8 mouse cellular contexts compared by ENCODE assay signal in genomic region chr5:38479027-38479426, GRCm38 (mm10). TPM values are rescaled to one million over a fixed set of nuclear protein-coding genes. Genes with fewer than 3 reads are reported as not detected.
DNase-seq lines count a peak whose midpoint lies in the region; ATAC-seq lines count a peak whose summit lies in the region.

No protein-coding gene starts in this region.

- H3K36me3 ChIP-seq in forebrain, embryonic 14.5 days (ENCODE audit: control insufficient read depth, insufficient read depth, low read length), result no peaks in the 10 kb centered on the region
- no peaks in the 10 kb centered on the region for H3K36me3 ChIP-seq in forebrain, embryonic 12.5 days (replicated peaks)
- H3K36me3 ChIP-seq in hindbrain, embryonic 13.5 days, result no peaks in the 10 kb centered on the region
- peaks cover 15% of the 10 kb centered on the region for H3K36me3 ChIP-seq in liver, embryonic 13.5 days

- H3K27ac ChIP-seq in forebrain, embryonic 14.5 days (ENCODE audit: low read depth, low read length), result no peak overlapping the region
- no peak overlapping the region for H3K27ac ChIP-seq in forebrain, embryonic 12.5 days
- H3K27ac ChIP-seq in hindbrain, embryonic 13.5 days, result no peak overlapping the region
- H3K27ac ChIP-seq in liver, embryonic 13.5 days, result peak overlapping the region; percentile 85

- DNase-seq in forebrain, embryonic 14.5 days (ENCODE audit: low spot score), result peak; percentile 33
- DNase-seq in 3T3-L1 (ENCODE audit: low read depth, low spot score), result peak; percentile 34
- DNase-seq in c-Kit-positive CD71-positive TER-119-negative erythroid progenitor cells, embryonic 14.5 days (ENCODE audit: low read depth), result peak; percentile 38
- DNase-seq in liver, embryonic 13.5 days, result peak; percentile 64
- DNase-seq in spleen, postnatal 4 days (ENCODE audit: low spot score in 2 of 2), result peak; percentile 18 to 64
- DNase-seq in gastrocnemius, postnatal 14 days, result no peak

- H3K9me3 ChIP-seq in forebrain, embryonic 14.5 days (replicated peaks; ENCODE audit: control insufficient read depth, low read length), result no peaks in the 10 kb centered on the region
- no peaks in the 10 kb centered on the region for H3K9me3 ChIP-seq in forebrain, embryonic 12.5 days
- H3K9me3 ChIP-seq in hindbrain, embryonic 13.5 days, result no peaks in the 10 kb centered on the region
- H3K9me3 ChIP-seq in liver, embryonic 13.5 days (replicated peaks), result no peaks in the 10 kb centered on the region

- no peak overlapping the region for H3K4me3 ChIP-seq in forebrain, embryonic 14.5 days (ENCODE audit: low read depth, low read length)
- H3K4me3 ChIP-seq in forebrain, embryonic 12.5 days (replicated peaks), result no peak overlapping the region
- no peak overlapping the region for H3K4me3 ChIP-seq in hindbrain, embryonic 13.5 days
- H3K4me3 ChIP-seq in liver, embryonic 13.5 days (replicated peaks), result peak overlapping the region; percentile 64

- no peaks in the 10 kb centered on the region for H3K27me3 ChIP-seq in forebrain, embryonic 14.5 days (replicated peaks; ENCODE audit: control insufficient read depth, insufficient read depth, low read length)
- H3K27me3 ChIP-seq in forebrain, embryonic 12.5 days, result no peaks in the 10 kb centered on the region; the same call in 1 of the 2 replicates
- H3K27me3 ChIP-seq in hindbrain, embryonic 13.5 days, result peaks cover 4% of the 10 kb centered on the region; the same call in 1 of the 2 replicates
- no peaks in the 10 kb centered on the region for H3K27me3 ChIP-seq in liver, embryonic 13.5 days

- H3K4me2 ChIP-seq in forebrain, embryonic 14.5 days (ENCODE audit: low read length), result no peak overlapping the region
- no peak overlapping the region for H3K4me2 ChIP-seq in forebrain, embryonic 12.5 days
- H3K4me2 ChIP-seq in hindbrain, embryonic 13.5 days, result peak overlapping the region; percentile 19; the same call in 1 of the 2 replicates
- H3K4me2 ChIP-seq in liver, embryonic 13.5 days, result peak overlapping the region; percentile 91

- 39% methylated on average over 4 of the region's 4 CpGs for WGBS in forebrain, embryonic 14.5 days
- 34% methylated on average over 4 of the region's 4 CpGs for WGBS in forebrain, embryonic 12.5 days
- WGBS in hindbrain, embryonic 13.5 days, result 44% methylated on average over 4 of the region's 4 CpGs
- 10% methylated on average over 4 of the region's 4 CpGs for WGBS in liver, embryonic 13.5 days (ENCODE audit: insufficient replicate concordance)

- no peaks in the 10 kb centered on the region for H3K4me1 ChIP-seq in forebrain, embryonic 14.5 days (ENCODE audit: control insufficient read depth, insufficient read depth, low read length)
- H3K4me1 ChIP-seq in forebrain, embryonic 12.5 days, result peaks cover 13% of the 10 kb centered on the region
- H3K4me1 ChIP-seq in hindbrain, embryonic 13.5 days (replicated peaks), result peaks cover 19% of the 10 kb centered on the region
- peaks cover 54% of the 10 kb centered on the region for H3K4me1 ChIP-seq in liver, embryonic 13.5 days (replicated peaks)

- H3K9ac ChIP-seq in forebrain, embryonic 14.5 days (ENCODE audit: low read length), result no peak overlapping the region
- H3K9ac ChIP-seq in forebrain, embryonic 12.5 days, result no peak overlapping the region
- no peak overlapping the region for H3K9ac ChIP-seq in hindbrain, embryonic 13.5 days
- peak overlapping the region; percentile 78 for H3K9ac ChIP-seq in liver, embryonic 13.5 days

- intact Hi-C loops in gastrocnemius, postnatal 14 days (cut with DNase I; ENCODE audit: low total_unique reads), result no loop called here

- peak; percentile 16; the same call in 1 of the 2 replicates for ATAC-seq in forebrain, embryonic 14.5 days
- no peak for ATAC-seq in forebrain, embryonic 12.5 days (ENCODE audit: low FRiP score)
- ATAC-seq in hindbrain, embryonic 13.5 days (ENCODE audit: low FRiP score), result 0 out of 2 replicates have a peak, but pooled peaks have one; percentile 10
- peak; percentile 76 for ATAC-seq in liver, embryonic 13.5 days (ENCODE audit: low read depth)

RNA-seq across cellular contexts. Expression of gene Slc2a9, which starts 23.9 kb away (rescaled TPM):
- polyA plus RNA-seq in forebrain, embryonic 14.5 days (2014; fragmentation: Nextera tagmentation; extraction: Ambion mirVana), result 0.48 and 0.62 TPM in 2 replicates
- polyA plus RNA-seq in forebrain, embryonic 12.5 days (2016; fragmentation: Nextera tagmentation; extraction: Ambion mirVana), result 0.14 and 0.29 TPM in 2 replicates
- 0.13 and 0.19 TPM in 2 replicates for polyA plus RNA-seq in hindbrain, embryonic 13.5 days (2015; fragmentation: Nextera tagmentation; extraction: Ambion mirVana)
- polyA plus RNA-seq in liver, embryonic 13.5 days (2015; fragmentation: Nextera tagmentation; extraction: Ambion mirVana), result 0.80 and 0.88 TPM in 2 replicates
- total RNA-seq in gastrocnemius, postnatal 14 days (2021), result under 1 TPM; 0.86 to 0.96 TPM

Comparison
In these comparisons a context has a peak if more than half of its experiments do, and no peak if none do; other contexts are left out.
1. H3K4me2 ChIP-seq: peak in hindbrain, embryonic 13.5 days (single experiment) and liver, embryonic 13.5 days (single experiment); none in forebrain, embryonic 14.5 days (single experiment) and forebrain, embryonic 12.5 days (single experiment).